Mouse (Mus musculus) mouse trophoblast stem cell (cell line): ENCODE results near the gene Cdiptos.

Source experiments
- in situ Hi-C, 2 experiments: fragments of 300-500 bp; cut with MseI, MboI; formaldehyde crosslinking; loops; 2 replicates in 1 of 2; 3 replicates in 1 of 2; pipeline ENCODE4 v1.15.1; 2025

Gene Cdiptos

DNA sequence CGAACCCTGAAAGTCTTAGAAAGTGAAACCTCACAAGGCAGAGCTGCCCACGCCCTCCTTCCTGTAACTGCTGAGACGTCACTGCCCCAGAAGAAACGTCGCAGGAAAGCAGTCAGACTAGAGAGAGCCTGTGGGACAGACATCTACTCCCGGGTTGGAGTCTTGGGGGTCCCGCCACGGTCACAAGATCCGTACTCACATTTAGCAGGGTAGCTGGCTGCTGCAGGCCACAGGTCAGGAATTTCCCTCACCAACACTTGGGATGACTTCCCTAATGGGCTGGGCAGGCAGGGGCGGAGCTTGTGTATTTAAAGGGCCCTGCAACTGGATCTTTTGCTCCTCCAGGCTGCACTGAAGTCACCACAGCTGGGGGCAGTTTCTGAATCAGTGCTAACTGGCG, 38.4 kb upstream of the Cdiptos start, which contains the start of gene Mvp:
TSS of gene Mvp (minus strand) at position 302 of the 400 bp plus-strand sequence.
- in situ Hi-C loops, result no loop called here

DNA sequence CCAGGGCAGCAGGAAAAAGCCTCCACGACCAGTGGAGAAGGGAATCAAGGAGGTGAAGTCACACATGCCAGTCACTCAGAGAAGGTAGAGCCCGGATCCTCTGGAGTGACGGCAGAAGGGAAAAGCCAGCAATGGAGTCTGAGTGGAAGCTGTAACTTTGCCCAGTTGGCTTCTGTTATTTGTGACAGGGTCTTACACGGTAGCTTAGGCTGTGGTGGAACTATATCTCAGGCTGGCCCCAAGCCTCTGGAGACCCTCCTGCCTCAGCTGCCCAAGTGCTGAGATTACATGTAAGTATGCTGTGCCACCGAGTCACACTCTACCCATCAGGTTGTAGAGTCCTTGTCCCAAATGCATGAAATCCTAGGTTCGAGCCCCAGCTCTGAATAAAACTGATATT, 37.5 kb upstream of the Cdiptos start:
- in situ Hi-C loops, result no loop called here

DNA sequence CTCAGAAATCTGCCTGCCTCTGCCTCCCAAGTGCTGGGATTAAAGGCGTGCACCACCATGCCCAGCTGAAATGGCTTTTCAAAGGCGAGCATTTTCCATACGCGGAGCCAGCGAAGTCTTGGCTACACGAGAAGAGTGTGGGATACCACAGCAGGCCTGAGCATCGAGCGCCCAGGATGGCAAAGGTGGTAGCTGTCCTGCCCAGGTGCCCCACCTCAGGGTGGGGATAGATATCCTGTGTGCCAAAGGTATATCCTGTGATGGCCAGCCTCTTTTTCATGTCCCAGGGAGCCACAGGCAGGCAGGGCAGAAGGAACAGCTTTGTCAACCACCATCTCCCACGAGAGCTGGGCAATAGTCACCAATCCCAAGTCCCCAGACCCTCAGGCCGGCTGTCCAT, 36.9 kb upstream of the Cdiptos start:
- in situ Hi-C loops, result no loop called here

DNA sequence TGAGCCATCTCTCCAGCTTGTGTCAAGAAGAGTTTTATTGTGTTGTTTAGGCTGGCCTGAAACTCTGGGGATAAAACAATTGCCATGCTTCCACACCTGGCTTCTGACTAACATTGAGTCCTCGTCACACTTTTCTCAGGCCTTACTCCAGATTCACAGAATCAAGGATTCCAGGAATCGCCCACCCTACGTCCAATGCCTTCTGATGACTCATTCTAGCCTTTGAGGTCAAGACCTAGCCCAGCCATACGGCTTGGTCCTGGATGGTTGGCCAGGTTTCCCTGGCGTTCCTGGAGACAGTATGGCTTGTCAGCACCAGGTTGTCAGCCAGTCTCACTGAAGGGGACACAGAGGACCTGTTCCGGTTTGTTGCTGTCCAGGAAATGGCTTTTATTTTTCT, 36.5 kb upstream of the Cdiptos start:
- in situ Hi-C loops, result no loop called here

DNA sequence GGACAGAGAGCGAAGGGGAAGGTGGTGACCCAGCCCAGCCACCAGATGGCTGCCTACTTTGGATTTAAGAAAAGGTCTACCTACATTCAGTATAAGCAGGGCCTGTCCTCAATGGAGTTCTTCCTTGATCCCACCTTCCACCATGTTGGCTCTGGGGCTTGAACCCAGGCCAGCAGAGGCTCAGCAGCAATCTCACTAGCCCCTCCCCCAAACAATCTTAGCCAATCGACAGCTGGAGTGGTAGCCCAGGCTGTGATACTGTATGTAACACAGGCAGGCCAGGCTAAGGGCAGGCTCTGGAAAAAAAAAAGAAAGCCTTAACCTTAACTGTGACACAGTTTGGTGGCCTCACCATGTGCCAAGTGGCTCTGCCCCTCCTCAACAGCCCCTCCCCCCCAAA, 35.8 kb upstream of the Cdiptos start:
- in situ Hi-C loops, result no loop called here

DNA sequence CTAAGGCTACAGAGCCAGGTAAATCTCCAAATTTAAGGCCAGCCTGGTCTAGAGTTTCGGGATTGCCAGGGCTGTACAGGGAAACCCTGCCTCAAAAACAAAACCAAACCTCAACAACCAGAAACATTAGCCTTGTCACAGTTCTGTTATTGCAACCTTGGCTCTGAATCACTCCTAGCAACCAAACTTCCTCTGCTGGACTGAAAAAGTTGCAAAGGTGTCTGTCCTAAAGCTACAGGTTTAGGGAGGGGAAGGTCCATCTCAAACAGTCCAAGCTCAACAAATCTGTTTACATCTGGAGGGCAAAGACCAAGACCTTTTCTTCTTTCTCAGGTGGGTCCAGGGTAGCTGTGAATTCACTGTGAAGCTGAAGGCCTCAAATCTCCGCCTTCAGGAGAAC, 35.2 kb upstream of the Cdiptos start:
- in situ Hi-C loops, result no loop called here

DNA sequence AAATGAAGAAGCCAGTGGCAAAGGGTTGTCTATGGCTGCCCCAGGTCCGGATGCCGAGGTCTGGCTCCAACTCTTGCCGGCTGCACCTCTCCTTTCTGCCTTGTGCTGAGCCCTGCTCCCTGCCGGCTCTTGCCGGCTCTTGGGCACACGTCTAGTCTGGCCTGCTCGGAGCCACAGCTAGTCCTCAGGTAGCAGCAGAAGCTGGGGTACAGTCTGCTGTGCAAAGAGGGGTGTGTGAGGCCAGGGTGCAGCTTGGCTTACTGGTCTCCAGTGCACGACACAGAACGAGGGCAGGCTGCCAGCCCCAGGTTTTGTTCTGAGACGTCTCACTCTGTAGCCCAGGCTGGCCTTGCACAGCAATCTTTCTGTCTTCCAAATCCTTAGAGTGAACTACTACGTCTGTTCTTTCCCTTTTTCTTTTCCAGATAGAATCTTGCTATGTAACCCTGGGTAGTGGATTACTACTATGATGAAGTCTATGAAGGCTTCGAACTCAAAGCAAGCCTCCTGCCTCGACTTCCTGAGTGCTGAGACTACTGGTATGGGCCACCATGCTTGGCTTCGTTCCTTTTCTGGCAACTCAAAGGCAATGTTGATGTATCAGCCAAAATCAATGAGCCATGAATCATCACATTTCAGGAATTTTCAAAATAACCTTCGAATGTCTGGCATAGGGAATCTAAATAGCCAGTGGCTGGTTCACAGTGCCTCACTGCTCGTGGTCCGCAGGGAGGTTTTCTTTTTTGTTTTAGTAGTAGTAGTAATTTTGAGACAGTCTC, 33.6 kb upstream of the Cdiptos start:
- in situ Hi-C loops, result no loop called here

DNA sequence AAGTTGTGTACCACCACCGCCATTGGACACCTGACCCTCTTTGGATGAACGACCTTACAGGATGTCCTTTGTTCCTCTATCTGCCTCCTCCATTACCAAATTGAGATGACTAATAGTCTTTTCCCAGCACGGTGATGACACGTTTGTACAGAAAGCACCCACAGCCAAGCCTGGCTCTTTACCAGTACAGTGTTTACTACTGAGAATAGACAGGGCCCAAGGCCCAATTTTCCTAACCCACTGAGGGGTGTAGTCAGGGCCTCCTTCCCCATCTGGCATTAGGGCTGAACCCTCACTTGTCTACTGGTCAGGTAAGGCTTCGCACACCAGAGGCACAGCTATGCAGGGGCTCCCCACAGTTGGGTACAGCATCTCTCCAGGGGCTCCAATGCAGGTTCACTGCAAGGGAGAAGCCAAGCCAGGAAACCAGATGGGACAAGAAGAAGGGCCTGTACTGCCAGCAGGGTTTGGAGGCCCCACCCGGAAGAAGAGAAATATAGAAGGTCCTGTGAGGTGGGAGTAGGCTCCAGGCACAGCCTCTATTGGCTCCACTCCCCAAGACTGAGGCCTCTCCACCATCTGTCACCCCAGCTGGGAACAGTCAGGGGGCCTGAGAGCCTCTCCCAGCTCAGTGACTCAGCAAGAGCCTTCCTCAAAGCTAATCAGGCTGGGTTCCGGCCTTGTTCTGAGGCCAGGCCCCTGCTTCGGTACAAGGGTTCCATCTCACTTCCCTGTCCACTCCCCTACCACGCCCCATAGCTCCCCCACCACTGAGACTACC, 32.5 kb upstream of the Cdiptos start:
- in situ Hi-C loops, result no loop called here

DNA sequence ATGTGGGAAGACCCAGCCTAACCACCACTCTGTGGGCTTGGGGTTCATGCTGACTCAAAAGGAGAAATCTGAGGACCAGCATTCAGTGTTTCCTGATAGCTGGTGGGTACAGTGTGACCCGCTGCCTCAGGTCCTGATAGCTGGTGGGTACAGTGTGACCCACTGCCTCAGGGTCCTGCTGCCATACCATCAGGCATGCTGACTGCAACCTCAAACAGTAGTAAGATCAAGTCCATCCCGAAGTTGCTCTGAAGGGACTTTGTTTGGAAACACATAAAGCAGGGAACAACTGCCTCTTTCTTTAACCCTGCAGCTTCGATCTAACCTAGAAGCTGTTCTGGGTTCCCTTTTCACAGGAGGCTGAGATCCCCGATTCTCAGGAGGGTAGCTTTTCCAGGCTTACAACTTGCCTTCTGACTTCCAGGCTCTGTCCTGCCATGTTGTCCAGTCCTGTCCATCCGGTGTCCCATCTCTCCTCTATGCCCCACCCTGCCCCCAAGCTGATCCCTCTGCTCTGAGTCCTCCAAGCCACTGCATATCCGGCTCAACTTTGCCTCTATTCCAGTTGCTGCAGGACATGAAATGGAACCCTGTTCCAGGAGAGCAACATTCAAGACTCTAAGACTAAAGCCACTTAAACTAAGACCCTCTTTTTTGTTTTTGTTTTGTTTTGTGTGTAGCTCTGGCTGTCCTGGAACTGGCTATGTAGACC, 31.6 kb upstream of the Cdiptos start:
- in situ Hi-C loops, result no loop called here

DNA sequence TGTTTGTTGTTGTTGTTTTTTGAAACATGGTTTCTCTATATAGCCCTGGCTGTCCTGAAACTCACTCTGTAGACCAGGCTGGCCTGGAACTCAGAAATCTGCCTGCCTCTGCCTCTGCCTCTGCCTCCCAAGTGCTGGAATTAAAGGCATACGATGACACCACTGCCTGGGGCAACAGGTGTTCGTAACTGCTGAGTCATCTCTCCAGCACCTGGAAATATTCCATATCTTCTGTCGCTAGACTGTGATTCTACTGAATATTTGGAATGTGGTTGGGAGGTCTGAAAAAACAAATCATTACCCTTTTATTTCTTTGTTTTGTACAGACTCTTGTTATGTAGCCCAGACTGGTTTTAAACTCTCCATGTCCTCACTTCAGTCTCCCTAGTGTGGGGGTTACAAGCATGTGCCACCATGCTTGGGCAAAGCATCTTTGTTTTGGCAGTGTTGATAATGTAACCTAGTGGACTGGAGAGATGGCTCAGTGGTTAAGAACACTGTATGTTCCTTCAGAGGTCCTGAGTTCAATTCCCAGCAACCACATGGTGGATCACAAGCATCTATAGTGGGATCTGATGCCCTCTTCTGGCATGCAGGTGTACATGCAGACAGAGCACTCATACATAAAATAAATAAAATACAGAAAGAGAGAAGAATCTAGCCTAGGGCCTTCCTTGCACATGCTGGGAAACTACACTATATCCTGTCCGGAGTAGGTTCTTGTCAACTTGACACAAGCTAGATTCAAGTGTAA, 28.4 kb upstream of the Cdiptos start:
- in situ Hi-C loops, result no loop called here

DNA sequence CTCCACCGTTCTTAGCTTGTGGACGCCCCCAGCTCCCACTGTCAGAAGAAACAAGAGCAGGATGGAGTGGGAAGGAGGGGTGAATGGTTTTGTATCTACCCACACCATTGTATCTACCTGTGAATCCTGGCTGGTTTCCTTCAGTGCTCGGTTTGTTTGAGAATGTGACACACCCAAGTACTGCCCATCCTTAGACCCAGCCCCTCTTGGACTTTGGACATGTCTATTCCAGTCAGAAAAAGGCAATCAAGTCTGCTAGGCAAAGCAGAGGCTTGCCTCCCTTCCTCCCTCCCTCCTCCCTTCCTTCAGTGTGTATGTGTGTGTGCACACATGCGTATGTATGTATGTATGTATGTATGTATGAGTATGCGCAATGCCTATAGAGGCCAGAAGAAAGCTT, 27.7 kb upstream of the Cdiptos start:
- in situ Hi-C loops, result no loop called here

DNA sequence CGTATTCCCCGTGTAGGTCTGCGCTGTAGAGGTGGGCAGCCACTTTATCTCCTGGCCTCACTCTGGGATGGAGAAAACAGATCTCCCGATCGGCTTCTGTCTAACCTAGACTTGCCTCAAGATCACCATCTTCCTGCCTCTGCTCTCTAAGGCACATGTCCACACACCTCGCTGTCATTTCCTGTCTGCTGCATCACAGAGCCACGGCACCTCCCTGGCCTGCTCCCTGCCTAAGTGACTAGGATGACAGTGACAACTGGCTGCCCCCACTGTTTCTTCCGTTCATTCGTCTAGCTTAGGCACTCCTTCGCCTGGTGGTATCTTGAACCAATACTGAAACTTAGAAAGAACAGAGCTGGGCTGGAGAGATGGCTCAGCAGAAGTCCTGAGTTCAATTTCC, 23.7 kb upstream of the Cdiptos start:
- in situ Hi-C loops, result no loop called here

DNA sequence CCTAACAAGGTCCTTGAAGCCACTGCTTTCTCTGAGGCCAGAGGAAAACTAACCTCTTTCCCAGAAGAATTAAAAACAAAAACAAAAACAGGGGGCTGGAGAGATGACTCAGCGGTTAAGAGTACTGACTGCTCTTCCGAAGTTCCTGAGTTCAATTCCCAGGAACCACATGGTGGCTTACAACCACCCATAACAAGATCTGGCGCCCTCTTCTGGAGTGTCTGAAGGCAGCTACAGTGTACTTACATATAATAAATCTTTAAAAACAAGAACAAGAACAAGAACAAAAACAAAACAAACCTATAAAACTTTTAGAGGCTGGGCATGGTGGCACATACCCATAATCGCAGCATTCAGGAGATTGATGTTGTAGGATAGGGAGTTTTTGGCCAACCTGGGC, 20.6 kb upstream of the Cdiptos start:
- in situ Hi-C loops, result no loop called here

DNA sequence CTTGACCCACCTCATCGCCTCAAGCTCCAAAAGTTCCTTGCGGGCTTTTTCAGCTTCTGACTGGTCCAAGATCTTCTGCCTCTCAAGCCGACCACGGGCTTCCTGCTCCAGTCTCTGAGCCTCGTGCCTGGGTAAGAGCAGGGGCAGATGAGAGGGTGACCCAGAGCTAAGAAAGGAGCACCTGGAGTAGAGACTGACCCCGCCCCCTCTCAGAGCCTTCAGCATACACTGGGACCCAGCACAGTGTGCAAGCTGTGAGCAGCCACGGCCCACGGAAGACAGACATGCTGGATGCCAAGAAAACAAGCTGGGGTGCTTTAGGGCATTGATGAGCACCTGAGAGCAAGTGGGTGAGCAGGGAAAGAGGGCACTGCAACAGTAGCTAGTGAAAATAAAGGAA, 12.9 kb upstream of the Cdiptos start:
- in situ Hi-C loops, result no loop called here

DNA sequence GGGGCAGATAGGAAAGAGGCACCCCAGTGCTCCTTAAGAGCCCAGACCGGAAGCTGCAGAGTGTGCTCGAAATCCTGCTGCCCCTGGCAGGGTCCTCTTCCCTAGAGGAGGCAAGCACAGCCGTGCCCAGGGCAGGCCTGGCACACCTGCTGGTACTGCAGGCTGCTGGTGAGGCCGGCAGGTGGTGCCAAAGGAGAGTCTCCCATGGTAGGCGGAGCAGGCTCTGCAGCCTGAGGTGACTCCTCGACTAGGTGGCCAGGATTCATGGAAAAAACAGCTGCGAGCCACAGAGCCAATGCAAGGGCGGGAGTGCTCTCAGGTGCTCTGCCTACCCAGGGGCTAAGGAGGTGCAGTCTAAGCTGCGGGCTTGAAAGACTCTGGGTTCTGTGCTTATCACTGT, 10.4 kb upstream of the Cdiptos start:
- in situ Hi-C loops, result no loop called here

DNA sequence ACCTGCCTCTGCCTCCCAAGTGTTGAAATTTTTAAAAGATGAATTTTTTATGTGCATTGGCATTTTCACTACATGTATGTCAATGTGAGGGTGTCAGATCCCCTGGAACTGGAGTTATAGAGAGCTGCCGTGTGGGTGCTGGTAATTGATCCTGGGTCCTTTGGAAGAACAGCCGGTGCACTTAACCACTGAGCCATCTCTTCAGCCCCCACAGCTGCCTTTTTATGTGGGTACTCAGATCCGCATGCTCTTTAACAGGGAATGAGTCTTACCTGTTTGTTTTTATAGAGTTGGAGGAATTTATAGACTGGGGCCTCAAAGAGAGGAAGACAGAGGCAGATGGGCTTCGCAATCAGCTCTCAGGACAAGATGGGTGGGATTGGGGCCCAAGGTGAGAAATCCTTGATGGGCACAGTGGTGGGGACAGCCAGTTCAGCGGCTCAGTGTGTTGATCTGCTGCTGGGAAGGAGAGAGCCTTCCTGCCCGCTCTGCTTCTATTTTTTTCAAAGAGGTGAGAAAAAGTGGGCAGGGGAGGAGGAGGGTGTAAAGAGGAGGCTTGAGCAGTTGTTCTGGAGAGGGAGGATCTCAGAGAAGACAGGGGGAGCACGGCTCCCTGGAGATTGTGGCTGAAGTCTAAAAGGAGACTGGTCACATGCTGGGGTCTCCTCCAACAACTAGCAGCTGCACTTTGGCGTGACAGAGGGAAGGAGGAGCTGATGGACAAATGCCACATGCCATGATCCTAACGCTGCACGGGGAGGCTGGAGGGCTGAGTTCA, 9.0 kb upstream of the Cdiptos start:
- in situ Hi-C loops, result no loop called here

DNA sequence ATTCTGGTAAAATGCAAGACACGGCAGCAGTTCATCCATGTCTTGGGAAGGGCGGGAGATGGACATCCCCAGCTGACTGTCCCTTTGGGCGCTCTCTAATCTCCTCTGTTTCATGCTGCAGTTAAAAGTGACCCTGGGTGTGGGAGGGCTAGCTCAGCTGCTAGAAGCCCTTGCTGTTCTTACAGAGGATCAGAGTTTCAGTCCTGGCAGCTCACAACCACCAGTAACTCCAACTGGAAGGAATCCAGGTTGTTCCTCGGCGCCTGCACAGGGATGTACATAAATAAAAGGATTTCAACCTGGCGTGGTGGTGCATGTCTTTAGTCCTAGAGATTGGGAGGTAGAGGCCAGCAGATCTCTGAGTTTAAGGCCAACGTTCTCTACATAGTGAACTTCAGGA, 7.2 kb upstream of the Cdiptos start:
- in situ Hi-C loops, result no loop called here

DNA sequence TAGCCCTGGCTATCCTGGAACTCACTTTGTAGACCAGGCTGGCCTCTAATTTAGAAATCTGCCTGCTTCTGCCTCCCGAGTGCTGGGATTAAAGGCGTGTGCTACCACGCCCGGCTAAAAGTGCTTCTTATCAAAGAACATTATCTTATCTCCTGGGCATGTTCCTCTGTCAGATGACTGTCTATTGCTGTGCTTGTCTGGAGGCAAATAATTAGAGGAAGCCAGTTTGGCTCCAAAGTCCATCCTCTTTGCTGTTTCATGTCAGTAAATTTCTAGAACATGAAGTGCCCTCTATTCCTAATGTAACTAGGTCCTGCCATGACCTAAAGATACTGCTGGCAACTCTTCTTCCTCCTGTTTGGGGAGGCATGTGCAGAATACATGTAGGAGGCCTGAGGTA, 6.2 kb upstream of the Cdiptos start:
- in situ Hi-C loops, result no loop called here

DNA sequence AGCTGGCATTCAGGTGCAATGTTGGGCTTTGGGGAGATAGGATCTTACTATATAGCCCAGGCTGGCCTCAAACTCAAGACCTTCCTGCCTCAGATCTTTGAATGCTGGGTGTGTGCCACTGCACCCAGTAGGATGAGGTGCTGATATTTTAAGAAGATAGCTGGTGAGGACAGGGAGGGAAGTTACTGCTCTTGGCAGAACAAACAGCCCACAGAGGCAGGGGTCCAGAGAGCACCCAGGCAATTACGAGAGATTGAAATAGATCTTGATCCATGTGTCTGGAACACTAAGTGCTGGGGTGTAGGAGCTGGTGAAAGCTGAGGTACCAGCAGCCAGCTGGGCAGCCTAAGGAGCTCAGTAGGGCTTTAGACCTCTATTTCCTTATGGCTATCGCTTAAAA, 5.7 kb upstream of the Cdiptos start:
- in situ Hi-C loops, result no loop called here

DNA sequence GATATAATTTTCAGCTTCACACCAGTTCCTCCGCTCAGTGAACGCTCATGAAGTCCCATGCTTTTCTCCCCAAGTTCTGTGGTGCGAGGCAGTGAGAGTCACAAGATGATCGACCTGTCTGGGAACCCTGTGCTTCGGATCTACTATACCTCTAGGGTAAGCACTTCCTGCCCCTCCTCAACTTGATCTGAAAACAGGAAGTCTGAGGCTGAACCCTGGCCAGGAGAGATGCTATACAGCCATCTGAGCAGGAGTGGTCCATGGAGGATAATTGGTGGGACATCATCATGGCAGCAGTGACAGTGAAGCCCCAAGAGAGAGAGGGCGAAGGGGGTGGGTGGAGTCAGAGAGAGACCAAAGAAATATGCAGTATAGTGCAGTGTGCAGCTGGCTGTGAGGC, 2.9 kb upstream of the Cdiptos start:
- in situ Hi-C loops, result no loop called here

DNA sequence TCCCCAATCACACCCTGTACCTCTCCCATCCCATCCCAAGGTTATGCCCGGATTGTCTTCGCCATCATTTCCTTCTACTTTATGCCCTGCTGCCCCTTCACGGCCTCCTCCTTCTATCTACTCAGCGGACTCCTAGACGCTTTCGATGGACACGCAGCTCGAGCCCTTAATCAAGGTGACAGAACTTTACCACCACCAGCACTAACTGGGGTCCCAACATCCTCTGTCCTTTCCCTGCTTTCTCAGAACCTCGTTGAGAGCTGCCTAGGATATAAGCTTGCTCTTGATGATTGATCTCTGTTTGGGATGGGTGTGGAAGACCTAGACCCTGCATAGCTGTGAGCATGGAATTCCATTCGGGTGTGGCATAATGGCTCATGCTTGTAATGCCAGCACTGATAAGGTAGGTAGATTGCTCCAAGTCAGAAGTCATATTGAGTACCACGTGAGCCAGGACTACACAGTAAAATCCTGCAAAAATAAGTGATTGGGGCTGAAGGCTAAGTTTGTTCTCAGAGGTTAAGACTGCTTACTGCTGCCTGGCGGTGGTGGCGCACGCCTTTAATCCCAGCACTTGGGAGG, 1.1 kb upstream of the Cdiptos start:
- in situ Hi-C loops, result no loop called here

DNA sequence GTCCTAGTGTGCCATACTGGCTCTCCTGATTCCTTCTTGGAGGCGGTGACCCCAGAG, 177 bp downstream of the Cdiptos start, which contains the start of gene Cdipt:
TSS of gene Cdipt (plus strand) at position 22 of the 57 bp plus-strand sequence.
- in situ Hi-C loops, result no loop called here
